Mouse (Mus musculus): Measurements from ENCODE around the gene Dnmt3c. TPM values are rescaled to one million over a fixed set of nuclear protein-coding genes. Genes with fewer than 3 reads are reported as not detected.
"Not testable (repeated sequence)": the region's sequence is repeated elsewhere in the genome, so short reads cannot be mapped to it uniquely, and the experiment has no call there.

Gene Dnmt3c
- total and polyA plus RNA-seq, 3 experiments, result not detected

DNA sequence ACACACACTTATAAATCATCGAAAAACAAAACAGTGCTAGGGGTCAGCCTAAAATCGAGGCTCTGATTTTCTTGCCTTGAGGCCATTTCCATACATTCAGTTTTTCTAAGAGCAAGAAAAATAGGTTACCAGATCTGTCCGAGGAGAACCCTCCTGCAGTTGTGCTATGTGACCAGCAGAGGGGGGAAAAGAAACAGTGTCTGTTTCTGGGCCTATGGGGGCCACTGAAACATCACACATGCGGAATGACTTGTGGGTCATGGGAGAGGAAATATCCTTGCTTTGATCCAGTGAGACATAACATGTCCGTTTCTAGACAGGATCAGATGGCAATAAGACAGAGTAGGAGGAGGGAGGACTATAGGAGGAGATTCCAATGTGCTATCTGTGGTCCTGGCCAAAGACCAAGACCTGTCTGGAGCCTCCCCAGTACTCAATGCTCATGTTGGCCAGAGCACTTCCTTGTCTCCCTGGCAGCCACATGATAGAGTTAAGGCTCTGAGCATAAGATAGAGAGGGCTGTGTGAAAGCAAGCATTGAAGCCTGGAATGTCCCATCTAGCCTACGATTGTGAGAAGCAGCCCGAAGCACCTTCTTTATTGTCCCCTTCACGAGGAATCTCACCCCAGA lies 14.4 kb downstream of the Dnmt3c start:
- H3K4me1 ChIP-seq (ENCODE audit: control insufficient read depth, insufficient read depth, low read length), result no peaks in the 10 kb centered on the region; the same call in 1 of the 2 replicates
- H3K4me3 ChIP-seq, result no peak overlapping the region
- WGBS, result 24% methylated on average over 8 of the region's 8 CpGs
- no peaks in the 10 kb centered on the region for H3K27me3 ChIP-seq (ENCODE audit: control insufficient read depth, insufficient read depth, low read length)
- intact Hi-C loops (cut with DNase I), result loop anchor here (2.0 to 5.0 kb wide), 2 partner anchors 86 to 140 kb away; no protein-coding TSS in a partner anchor
- no peaks in the 10 kb centered on the region for H3K36me3 ChIP-seq (ENCODE audit: control insufficient read depth, insufficient read depth, low read length)
- no peaks in the 10 kb centered on the region for H3K79me2 ChIP-seq (replicated peaks; ENCODE audit: control insufficient read depth, insufficient read depth, low read length)
- H3K9ac ChIP-seq (ENCODE audit: low read depth, low read length), result no peak overlapping the region
- DNase-seq, result peak in 1 of 2 experiments; percentile 9
- TF ChIP-seq POLR2A (IDR thresholded peaks at IDR 0.05; ENCODE audit: insufficient read depth, low read depth, low read length), result no peak
- TF ChIP-seq CTCF (IDR thresholded peaks at IDR 0.05), result peak; percentile 85
- no peak overlapping the region for H3K27ac ChIP-seq

DNA sequence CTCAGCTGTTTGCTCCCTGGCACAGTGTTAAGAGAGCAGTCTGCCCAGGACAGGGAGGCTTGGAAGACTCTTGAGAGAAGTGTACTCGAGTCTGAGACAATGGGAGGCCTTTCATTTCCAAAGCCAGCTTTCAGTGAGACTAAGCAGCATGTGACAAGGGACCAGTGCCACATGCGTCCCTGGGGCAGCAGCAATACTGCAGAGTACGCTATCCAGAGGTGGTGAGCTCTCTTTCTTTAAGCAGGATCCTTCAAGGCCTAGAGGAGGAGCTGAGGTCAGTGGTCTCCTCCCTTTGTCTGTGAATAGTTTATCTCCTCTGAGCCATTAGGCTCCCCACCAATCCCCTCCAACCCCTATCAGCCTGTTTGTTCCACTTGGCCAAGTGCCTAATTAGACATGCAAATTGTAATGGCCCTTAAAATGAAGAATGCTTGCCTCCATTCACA lies 16.2 kb downstream of the Dnmt3c start:
- H3K79me2 ChIP-seq (replicated peaks; ENCODE audit: control insufficient read depth, insufficient read depth, low read length), result no peaks in the 10 kb centered on the region
- no peaks in the 10 kb centered on the region; the same call in 1 of the 2 replicates for H3K4me1 ChIP-seq (ENCODE audit: control insufficient read depth, insufficient read depth, low read length)
- H3K4me3 ChIP-seq, result no peak overlapping the region
- H3K36me3 ChIP-seq (ENCODE audit: control insufficient read depth, insufficient read depth, low read length), result no peaks in the 10 kb centered on the region
- 60% methylated on average over 3 of the region's 3 CpGs for WGBS
- intact Hi-C loops (cut with DNase I), result loop anchor here (5.0 kb wide), 1 partner anchor 85 kb away; no protein-coding TSS in a partner anchor
- DNase-seq, result no peak
- H3K27ac ChIP-seq, result no peak overlapping the region
- no peak overlapping the region for H3K9ac ChIP-seq (ENCODE audit: low read depth, low read length)
- TF ChIP-seq EP300 (IDR thresholded peaks at IDR 0.05; ENCODE audit: insufficient read depth, low read depth, low read length) (no peak), POLR2A (IDR thresholded peaks at IDR 0.05; ENCODE audit: insufficient read depth, low read depth, low read length) (no peak), CTCF (IDR thresholded peaks at IDR 0.05) (no peak)
- no peaks in the 10 kb centered on the region for H3K27me3 ChIP-seq (ENCODE audit: control insufficient read depth, insufficient read depth, low read length)

DNA sequence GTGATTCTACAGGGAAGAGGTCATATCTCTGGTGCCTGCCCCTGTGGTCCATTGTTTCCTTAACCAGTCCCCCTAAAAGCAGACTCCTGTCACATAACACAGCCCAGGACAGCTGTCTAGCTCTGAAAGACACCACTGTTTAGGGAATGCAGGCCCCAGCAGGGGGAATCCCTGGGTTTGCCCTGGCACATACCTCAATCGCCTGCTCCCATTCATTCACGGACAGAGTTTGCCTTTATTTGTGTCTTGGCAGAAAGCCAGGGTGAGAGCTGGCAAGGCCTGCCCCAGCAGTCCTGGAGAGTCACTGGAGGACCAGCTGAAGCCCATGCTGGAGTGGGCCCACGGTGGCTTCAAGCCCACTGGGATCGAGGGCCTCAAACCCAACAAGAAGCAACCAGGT lies 16.8 kb downstream of the Dnmt3c start:
- H3K4me3 ChIP-seq, result no peak overlapping the region
- H3K4me1 ChIP-seq (ENCODE audit: control insufficient read depth, insufficient read depth, low read length), result no peaks in the 10 kb centered on the region; the same call in 1 of the 2 replicates
- 23% methylated on average over 4 of the region's 4 CpGs for WGBS
- no peak overlapping the region for H3K27ac ChIP-seq
- H3K9ac ChIP-seq (ENCODE audit: low read depth, low read length), result no peak overlapping the region
- no peaks in the 10 kb centered on the region for H3K79me2 ChIP-seq (replicated peaks; ENCODE audit: control insufficient read depth, insufficient read depth, low read length)
- peak; percentile 20 to 21 for DNase-seq
- H3K27me3 ChIP-seq (ENCODE audit: control insufficient read depth, insufficient read depth, low read length), result no peaks in the 10 kb centered on the region
- H3K36me3 ChIP-seq (ENCODE audit: control insufficient read depth, insufficient read depth, low read length), result no peaks in the 10 kb centered on the region
- intact Hi-C loops (cut with DNase I), result loop anchor here (5.0 kb wide), 1 partner anchor 84 kb away; no protein-coding TSS in a partner anchor
- TF ChIP-seq POLR2A (IDR thresholded peaks at IDR 0.05; ENCODE audit: insufficient read depth, low read depth, low read length) (no peak), EP300 (IDR thresholded peaks at IDR 0.05; ENCODE audit: insufficient read depth, low read depth, low read length) (no peak), CTCF (IDR thresholded peaks at IDR 0.05) (no peak)

DNA sequence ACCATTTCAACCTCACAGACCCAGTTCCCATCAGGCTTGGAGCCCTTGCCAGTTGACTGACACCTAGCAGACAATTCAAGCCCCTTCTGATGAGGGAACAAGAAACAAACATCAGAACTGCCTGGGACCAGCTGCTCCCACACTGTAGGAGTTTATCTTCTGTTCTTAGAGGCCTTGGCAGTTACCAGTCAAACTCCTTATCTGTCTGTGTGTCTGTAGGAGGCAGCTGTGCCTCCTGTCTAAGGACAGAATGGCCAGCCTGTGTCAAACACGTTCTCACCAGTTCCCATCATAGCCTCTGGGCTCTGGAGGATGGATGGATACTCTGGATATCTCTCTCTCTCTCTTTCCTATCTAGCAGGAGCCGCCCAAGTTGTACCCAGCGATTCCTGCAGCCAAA lies 21.4 kb downstream of the Dnmt3c start:
- H3K79me2 ChIP-seq (replicated peaks; ENCODE audit: control insufficient read depth, insufficient read depth, low read length); H3K27ac ChIP-seq; H3K9ac ChIP-seq (ENCODE audit: low read depth, low read length); DNase-seq; H3K36me3 ChIP-seq (ENCODE audit: control insufficient read depth, insufficient read depth, low read length); H3K4me1 ChIP-seq (ENCODE audit: control insufficient read depth, insufficient read depth, low read length); H3K4me3 ChIP-seq; H3K27me3 ChIP-seq (ENCODE audit: control insufficient read depth, insufficient read depth, low read length); intact Hi-C loops (cut with DNase I): not testable (repeated sequence)
- 46% methylated on average over 3 of the region's 3 CpGs for WGBS

DNA sequence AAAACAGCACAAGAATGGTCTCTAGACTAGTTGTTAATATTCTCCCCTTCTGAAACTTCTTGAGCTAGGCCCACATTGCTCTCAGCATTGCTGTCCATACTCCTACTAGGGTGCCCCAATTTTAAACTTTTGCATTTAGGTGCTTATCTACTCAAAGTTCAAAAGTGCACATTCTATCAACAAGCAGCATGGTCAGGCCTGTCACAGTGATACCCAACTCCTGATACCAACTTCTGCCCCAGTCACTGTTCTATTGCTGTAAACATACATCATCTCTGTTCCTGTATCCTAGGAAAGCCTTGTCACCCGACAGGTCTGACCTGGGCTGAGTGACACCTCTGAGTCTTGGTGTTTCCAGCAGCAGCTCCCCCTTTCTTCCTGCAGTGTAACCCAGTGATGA lies 26.6 kb downstream of the Dnmt3c start:
- intact Hi-C loops (cut with DNase I), result no loop called here
- H3K36me3 ChIP-seq (ENCODE audit: control insufficient read depth, insufficient read depth, low read length), result no peaks in the 10 kb centered on the region
- no peak overlapping the region for H3K4me3 ChIP-seq
- DNase-seq, result no peak
- no peaks in the 10 kb centered on the region for H3K27me3 ChIP-seq (ENCODE audit: control insufficient read depth, insufficient read depth, low read length)
- H3K9ac ChIP-seq (ENCODE audit: low read depth, low read length), result no peak overlapping the region
- H3K79me2 ChIP-seq (replicated peaks; ENCODE audit: control insufficient read depth, insufficient read depth, low read length), result no peaks in the 10 kb centered on the region
- H3K27ac ChIP-seq, result no peak overlapping the region
- WGBS, result 58% methylated on average over 1 of the region's 1 CpGs
- no peak for TF ChIP-seq EP300 (IDR thresholded peaks at IDR 0.05; ENCODE audit: insufficient read depth, low read depth, low read length)
- no peak for TF ChIP-seq POLR2A (IDR thresholded peaks at IDR 0.05; ENCODE audit: insufficient read depth, low read depth, low read length)
- TF ChIP-seq CTCF (IDR thresholded peaks at IDR 0.05), result no peak
- H3K4me1 ChIP-seq (ENCODE audit: control insufficient read depth, insufficient read depth, low read length), result no peaks in the 10 kb centered on the region

DNA sequence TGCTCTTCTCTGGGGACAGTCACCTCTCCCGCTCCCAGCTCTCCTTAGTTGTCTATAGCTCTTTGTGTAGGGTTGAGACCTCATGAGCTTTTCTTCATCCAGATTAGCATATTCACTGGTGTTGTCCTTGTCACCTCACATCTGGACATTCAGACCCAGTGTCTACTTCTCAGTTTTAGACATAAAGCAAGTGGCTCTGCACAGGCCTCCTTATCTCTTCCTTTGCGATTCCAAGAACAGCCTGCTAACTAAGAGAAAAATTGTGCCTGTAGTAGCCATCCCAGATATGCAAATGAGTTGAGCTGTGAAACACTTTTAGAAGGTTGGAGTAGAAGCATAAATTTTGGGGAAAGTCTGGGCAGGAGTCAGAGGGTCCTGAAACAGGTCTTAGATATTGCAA lies 28.0 kb downstream of the Dnmt3c start:
- no peaks in the 10 kb centered on the region for H3K79me2 ChIP-seq (replicated peaks; ENCODE audit: control insufficient read depth, insufficient read depth, low read length)
- H3K27ac ChIP-seq, result no peak overlapping the region
- WGBS, result 52% methylated on average over 2 of the region's 2 CpGs
- H3K4me3 ChIP-seq, result no peak overlapping the region
- no peaks in the 10 kb centered on the region for H3K36me3 ChIP-seq (ENCODE audit: control insufficient read depth, insufficient read depth, low read length)
- no peaks in the 10 kb centered on the region for H3K4me1 ChIP-seq (ENCODE audit: control insufficient read depth, insufficient read depth, low read length)
- no peak overlapping the region for H3K9ac ChIP-seq (ENCODE audit: low read depth, low read length)
- H3K27me3 ChIP-seq (ENCODE audit: control insufficient read depth, insufficient read depth, low read length), result no peaks in the 10 kb centered on the region
- no peak for TF ChIP-seq POLR2A (IDR thresholded peaks at IDR 0.05; ENCODE audit: insufficient read depth, low read depth, low read length)
- no peak for TF ChIP-seq EP300 (IDR thresholded peaks at IDR 0.05; ENCODE audit: insufficient read depth, low read depth, low read length)
- TF ChIP-seq CTCF (IDR thresholded peaks at IDR 0.05), result no peak
- DNase-seq, result no peak
- intact Hi-C loops (cut with DNase I), result no loop called here

Data from heart, adult 2 months (tissue).